Mouse (Mus musculus) olfactory bulb, adult 2 months (tissue): ENCODE results near the gene Asb4.

Experiments
- CTCF ChIP-seq: fragments of 200-500 bp; IDR thresholded peaks from 2 replicates; pipeline ENCODE4 v1.5.1; 2012; ENCODE audit warnings: low read depth, mild to moderate bottlenecking, low read length, moderate library complexity; ENCODE audit not compliant: insufficient read depth
- POLR2A ChIP-seq: fragments of 200-500 bp; IDR thresholded peaks from 2 replicates; pipeline ENCODE4 v1.6.1; 2012; ENCODE audit warnings: mild to moderate bottlenecking, low read depth, low read length, moderate library complexity; ENCODE audit not compliant: insufficient read depth

DNA sequence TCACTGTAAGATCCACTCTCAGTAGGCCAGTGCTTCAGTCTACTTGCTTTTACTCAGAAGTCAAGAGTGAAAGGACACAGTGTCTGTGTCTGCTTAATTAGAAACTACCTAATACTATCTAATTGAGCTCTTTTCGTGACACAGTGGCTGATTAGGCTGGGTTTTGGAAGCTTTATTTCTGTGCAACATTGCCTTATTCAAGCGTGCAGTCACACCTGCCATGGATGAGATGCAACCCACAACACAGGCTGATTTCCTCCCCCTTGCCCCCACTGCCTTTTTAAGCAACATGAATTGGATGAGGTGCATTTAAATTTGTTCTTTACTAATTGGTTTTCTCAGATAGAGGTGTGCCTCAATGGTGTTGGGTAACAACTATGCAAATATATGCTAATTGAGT, 50.7 kb downstream of the Asb4 start:
- TF ChIP-seq CTCF = no peak
- TF ChIP-seq POLR2A = no peak
